Mouse (Mus musculus): Measurements from ENCODE around the gene Prdx6b. TPM values are rescaled to one million over a fixed set of nuclear protein-coding genes. Genes with fewer than 3 reads are reported as not detected.

The Prdx6b gene
- polyA plus RNA-seq, 1 experiment from 2014 or later, result not detected

- no peaks in the 10 kb centered on the region for H3K9me3 ChIP-seq (ENCODE audit: control insufficient read depth, low read length)
- TF ChIP-seq CTCF (IDR thresholded peaks at IDR 0.05; ENCODE audit: low read depth), result no peak
- no peak for TF ChIP-seq EP300 (optimal IDR thresholded peaks at IDR 0.05)
- no peak overlapping the region for H3K9ac ChIP-seq (ENCODE audit: low read length)
- no peaks in the 10 kb centered on the region for H3K36me3 ChIP-seq (ENCODE audit: control insufficient read depth, insufficient read depth, low read length)
- H3K27me3 ChIP-seq (ENCODE audit: control insufficient read depth, insufficient read depth, low read length), result no peaks in the 10 kb centered on the region
- DNase-seq (ENCODE audit: low spot score) (no peak), ATAC-seq (ENCODE audit: low FRiP score, low TSS enrichment) (no peak)
- H3K27ac ChIP-seq (replicated peaks), result no peak overlapping the region
- H3K4me3 ChIP-seq (ENCODE audit: low read depth, low read length), result no peak overlapping the region
- 67% methylated on average over 1 of the region's 1 CpGs for WGBS
- no peaks in the 10 kb centered on the region for H3K4me1 ChIP-seq (replicated peaks; ENCODE audit: control insufficient read depth, insufficient read depth)
- no peak overlapping the region for H3K4me2 ChIP-seq (replicated peaks; ENCODE audit: low read depth)
Observed at GRCm38 (mm10) chr2:80271431-80271830, 20.8 kb upstream of the Prdx6b start.

- ATAC-seq (ENCODE audit: low FRiP score, low TSS enrichment) (no peak), DNase-seq (ENCODE audit: low spot score) (no peak)
- no peaks in the 10 kb centered on the region for H3K27me3 ChIP-seq (ENCODE audit: control insufficient read depth, insufficient read depth, low read length)
- H3K27ac ChIP-seq (replicated peaks), result no peak overlapping the region
- TF ChIP-seq EP300 (optimal IDR thresholded peaks at IDR 0.05) (no peak), CTCF (IDR thresholded peaks at IDR 0.05; ENCODE audit: low read depth) (no peak)
- WGBS, result 83% methylated on average over 3 of the region's 3 CpGs
- H3K36me3 ChIP-seq (ENCODE audit: control insufficient read depth, insufficient read depth, low read length), result no peaks in the 10 kb centered on the region
- H3K9ac ChIP-seq (ENCODE audit: low read length), result no peak overlapping the region
- H3K4me1 ChIP-seq (replicated peaks; ENCODE audit: control insufficient read depth, insufficient read depth), result no peaks in the 10 kb centered on the region
- H3K9me3 ChIP-seq (ENCODE audit: control insufficient read depth, low read length), result no peaks in the 10 kb centered on the region
- H3K4me2 ChIP-seq (replicated peaks; ENCODE audit: low read depth), result no peak overlapping the region
- H3K4me3 ChIP-seq (ENCODE audit: low read depth, low read length), result no peak overlapping the region
Observed at GRCm38 (mm10) chr2:80273038-80273437, 19.2 kb upstream of the Prdx6b start.

- H3K4me1 ChIP-seq (replicated peaks; ENCODE audit: control insufficient read depth, insufficient read depth), result no peaks in the 10 kb centered on the region
- H3K4me3 ChIP-seq (ENCODE audit: low read depth, low read length), result no peak overlapping the region
- no peak overlapping the region for H3K9ac ChIP-seq (ENCODE audit: low read length)
- 74% methylated on average over 4 of the region's 4 CpGs for WGBS
- DNase-seq (ENCODE audit: low spot score), result no peak
- no peaks in the 10 kb centered on the region for H3K27me3 ChIP-seq (ENCODE audit: control insufficient read depth, insufficient read depth, low read length)
- ATAC-seq (ENCODE audit: low FRiP score, low TSS enrichment), result no peak
- no peaks in the 10 kb centered on the region for H3K9me3 ChIP-seq (ENCODE audit: control insufficient read depth, low read length)
- no peak overlapping the region for H3K4me2 ChIP-seq (replicated peaks; ENCODE audit: low read depth)
- TF ChIP-seq EP300 (optimal IDR thresholded peaks at IDR 0.05) (no peak), CTCF (IDR thresholded peaks at IDR 0.05; ENCODE audit: low read depth) (0 out of 2 replicates have a peak, but pooled peaks have one; percentile 26)
- H3K27ac ChIP-seq (replicated peaks), result no peak overlapping the region
- H3K36me3 ChIP-seq (ENCODE audit: control insufficient read depth, insufficient read depth, low read length), result no peaks in the 10 kb centered on the region
Observed at GRCm38 (mm10) chr2:80273763-80274162, 18.5 kb upstream of the Prdx6b start.

- ATAC-seq (ENCODE audit: low FRiP score, low TSS enrichment) (no peak), DNase-seq (ENCODE audit: low spot score) (peak; percentile 16)
- no peaks in the 10 kb centered on the region for H3K4me1 ChIP-seq (replicated peaks; ENCODE audit: control insufficient read depth, insufficient read depth)
- no peak for TF ChIP-seq EP300 (optimal IDR thresholded peaks at IDR 0.05)
- peak; percentile 76 for TF ChIP-seq CTCF (IDR thresholded peaks at IDR 0.05; ENCODE audit: low read depth)
- H3K27me3 ChIP-seq (ENCODE audit: control insufficient read depth, insufficient read depth, low read length), result no peaks in the 10 kb centered on the region
- no peak overlapping the region for H3K27ac ChIP-seq (replicated peaks)
- 48% methylated on average over 2 of the region's 2 CpGs for WGBS
- no peaks in the 10 kb centered on the region for H3K36me3 ChIP-seq (ENCODE audit: control insufficient read depth, insufficient read depth, low read length)
- no peaks in the 10 kb centered on the region for H3K9me3 ChIP-seq (ENCODE audit: control insufficient read depth, low read length)
- H3K9ac ChIP-seq (ENCODE audit: low read length), result no peak overlapping the region
- H3K4me2 ChIP-seq (replicated peaks; ENCODE audit: low read depth), result no peak overlapping the region
- no peak overlapping the region for H3K4me3 ChIP-seq (ENCODE audit: low read depth, low read length)
Observed at GRCm38 (mm10) chr2:80275136-80275535, 17.1 kb upstream of the Prdx6b start.

GRCm38 (mm10) chr2:80282214-80282613 lies 10.1 kb upstream of the Prdx6b start:
- no peak for ATAC-seq (ENCODE audit: low FRiP score, low TSS enrichment)
- DNase-seq (ENCODE audit: low spot score), result no peak
- no peak for TF ChIP-seq CTCF (IDR thresholded peaks at IDR 0.05; ENCODE audit: low read depth)
- TF ChIP-seq EP300 (optimal IDR thresholded peaks at IDR 0.05), result no peak
- H3K36me3 ChIP-seq (ENCODE audit: control insufficient read depth, insufficient read depth, low read length), result no peaks in the 10 kb centered on the region
- 82% methylated on average over 2 of the region's 2 CpGs for WGBS
- no peaks in the 10 kb centered on the region for H3K27me3 ChIP-seq (ENCODE audit: control insufficient read depth, insufficient read depth, low read length)
- H3K9ac ChIP-seq (ENCODE audit: low read length), result no peak overlapping the region
- no peak overlapping the region for H3K4me3 ChIP-seq (ENCODE audit: low read depth, low read length)
- no peaks in the 10 kb centered on the region for H3K4me1 ChIP-seq (replicated peaks; ENCODE audit: control insufficient read depth, insufficient read depth)
- no peaks in the 10 kb centered on the region for H3K9me3 ChIP-seq (ENCODE audit: control insufficient read depth, low read length)
- H3K4me2 ChIP-seq (replicated peaks; ENCODE audit: low read depth), result no peak overlapping the region
- no peak overlapping the region for H3K27ac ChIP-seq (replicated peaks)

- DNase-seq (ENCODE audit: low spot score), result no peak
- H3K4me3 ChIP-seq (ENCODE audit: low read depth, low read length), result no peak overlapping the region
- no peak for ATAC-seq (ENCODE audit: low FRiP score, low TSS enrichment)
- H3K36me3 ChIP-seq (ENCODE audit: control insufficient read depth, insufficient read depth, low read length), result no peaks in the 10 kb centered on the region
- no peak overlapping the region for H3K4me2 ChIP-seq (replicated peaks; ENCODE audit: low read depth)
- no peaks in the 10 kb centered on the region for H3K9me3 ChIP-seq (ENCODE audit: control insufficient read depth, low read length)
- no peak overlapping the region for H3K27ac ChIP-seq (replicated peaks)
- H3K4me1 ChIP-seq (replicated peaks; ENCODE audit: control insufficient read depth, insufficient read depth), result no peaks in the 10 kb centered on the region
- no peak for TF ChIP-seq CTCF (IDR thresholded peaks at IDR 0.05; ENCODE audit: low read depth)
- TF ChIP-seq EP300 (optimal IDR thresholded peaks at IDR 0.05), result no peak
- 94% methylated on average over 4 of the region's 4 CpGs for WGBS
- H3K27me3 ChIP-seq (ENCODE audit: control insufficient read depth, insufficient read depth, low read length), result no peaks in the 10 kb centered on the region
- H3K9ac ChIP-seq (ENCODE audit: low read length), result no peak overlapping the region
Observed at GRCm38 (mm10) chr2:80286397-80286796, 5.9 kb upstream of the Prdx6b start.

All from stomach, postnatal 0 days (tissue).